17 mouse cellular contexts compared by ENCODE assay signal in genomic region chr11:99136361-99136760, GRCm38 (mm10). TPM values are rescaled to one million over a fixed set of nuclear protein-coding genes. Genes with fewer than 3 reads are reported as not detected.
A peak's percentile ranks its signal among the peaks of the same experiment; 100 is the strongest.
DNase-seq lines count a peak whose midpoint lies in the region; ATAC-seq and TF ChIP-seq lines count a peak whose summit lies in the region.
"Had no signal": no experiment of that assay in that cellular context is flagged by ENCODE, and none has a peak within 500 bp of the region (broad histone marks: within the 10 kb centered on the region; RNA-seq: fewer than 3 reads in every experiment).

No protein-coding gene starts in this region.

- ATAC-seq in kidney, embryonic 16.5 days (ENCODE audit: low FRiP score, low TSS enrichment), result no peak
- ATAC-seq in hematopoietic stem cell, adult 5-6 weeks (replicated peaks in 1 of 2; ENCODE audit: insufficient read depth in 1 of 2, low FRiP score in 2 of 2, low TSS enrichment in 1 of 2, low read depth in 1 of 2, poor library complexity in 2 of 2, severe bottlenecking in 2 of 2), result peak; percentile 23 to 40; a peak in 2 of 4 replicates
- no peak for ATAC-seq in granulocyte monocyte progenitor cell, adult 5-6 weeks (replicated peaks; ENCODE audit: poor library complexity, severe bottlenecking)

- no peak for DNase-seq in kidney, postnatal 4 days
- no peak for DNase-seq in CH12.LX (ENCODE audit: extremely low read depth)
- peak; percentile 84 to 94 for DNase-seq in thymus, adult 18-20 months
- DNase-seq in gastrocnemius, postnatal 36 days, result no peak
- no peak for DNase-seq in yolk sac, embryonic 10.5 days (ENCODE audit: low spot score)
- DNase-seq: adrenal gland, postnatal 10 days; cerebellum, adult 9-10 months; heart, postnatal 4 days; kidney, postnatal 14 days; retina, postnatal 1 day had no signal

- TF ChIP-seq RAD21 in CH12.LX (IDR thresholded peaks at IDR 0.05; ENCODE audit: low read depth, low read length), result no peak

- no peaks in the 10 kb centered on the region for H3K27me3 ChIP-seq in kidney, embryonic 16.5 days (ENCODE audit: insufficient read depth, low read length)
- H3K27me3 ChIP-seq in CH12.LX (replicated peaks), result no peaks in the 10 kb centered on the region
- H3K27me3 ChIP-seq: lung, embryonic 15.5 days had no signal

- peaks cover 36% of the 10 kb centered on the region for H3K4me1 ChIP-seq in kidney, embryonic 16.5 days (ENCODE audit: insufficient read depth, low read length)
- peaks cover 33 to 77% of the 10 kb centered on the region in 2 experiments for H3K4me1 ChIP-seq in CH12.LX (ENCODE audit: control insufficient read depth in 1 of 2, insufficient read depth in 2 of 2)

- WGBS in kidney, embryonic 16.5 days, result 48% methylated on average over 3 of the region's 3 CpGs

- intact Hi-C loops in gastrocnemius, postnatal 36 days (cut with DNase I), result no loop called here

- no peak overlapping the region for H3K27ac ChIP-seq in kidney, embryonic 16.5 days (ENCODE audit: low read length)
- no peak overlapping the region for H3K27ac ChIP-seq in CH12.LX (ENCODE audit: insufficient read depth, low read depth)

- H3K79me2 ChIP-seq in CH12.LX (replicated peaks; ENCODE audit: control insufficient read depth, extremely low read depth, insufficient read depth, poor library complexity, severe bottlenecking), result no peaks in the 10 kb centered on the region

- no peaks in the 10 kb centered on the region for H3K36me3 ChIP-seq in kidney, embryonic 16.5 days (ENCODE audit: insufficient read depth, low read length)
- no peaks in the 10 kb centered on the region for H3K36me3 ChIP-seq in CH12.LX (replicated peaks in 1 of 2; ENCODE audit: control insufficient read depth in 1 of 2, insufficient read depth in 1 of 2, low read length in 1 of 2)
- H3K36me3 ChIP-seq: G1E; lung, embryonic 15.5 days had no signal

- no peaks in the 10 kb centered on the region for H3K9me3 ChIP-seq in kidney, embryonic 16.5 days (ENCODE audit: low read length)
- no peaks in the 10 kb centered on the region for H3K9me3 ChIP-seq in CH12.LX (replicated peaks; ENCODE audit: low read length)
- H3K9me3 ChIP-seq: G1E; lung, embryonic 15.5 days had no signal

- H3K4me3 ChIP-seq in kidney, embryonic 16.5 days (ENCODE audit: low read length), result no peak overlapping the region
- no peak overlapping the region for H3K4me3 ChIP-seq in CH12.LX (replicated peaks in 1 of 3; ENCODE audit: low read depth in 2 of 3, low read length in 2 of 3, poor library complexity in 1 of 3)
- H3K4me3 ChIP-seq: erythroblast, embryonic 14.5 days; lung, embryonic 15.5 days had no signal

- H3K4me2 ChIP-seq in kidney, embryonic 16.5 days (replicated peaks; ENCODE audit: low read depth, low read length), result no peak overlapping the region
- no peak overlapping the region for H3K4me2 ChIP-seq in CH12.LX (ENCODE audit: insufficient read depth, low read depth, poor library complexity, severe bottlenecking)
- H3K4me2 ChIP-seq: lung, embryonic 15.5 days had no signal

- TF ChIP-seq EP300 in CH12.LX (IDR thresholded peaks at IDR 0.05; ENCODE audit: low read length), result no peak; the same call in 1 of the 2 replicates

- dilution Hi-C loops in CH12.LX (cut with MboI; ENCODE audit: extremely low pct_ligation_motif_present, extremely low pct_unique_long_range_greater_than_20kb, low sequenced_read_pairs), result no loop called here

- peak overlapping the region; percentile 14; the same call in 1 of the 2 replicates for H3K9ac ChIP-seq in kidney, embryonic 16.5 days (replicated peaks; ENCODE audit: low read length)
- no peak overlapping the region for H3K9ac ChIP-seq in CH12.LX (ENCODE audit: insufficient read depth, low read depth)
- H3K9ac ChIP-seq: lung, embryonic 15.5 days had no signal

- no peak for TF ChIP-seq CTCF in CH12.LX (conservative IDR thresholded peaks at IDR 0.05 in 1 of 2, IDR thresholded peaks at IDR 0.05 in 1 of 2; ENCODE audit: low read depth in 2 of 2, low read length in 2 of 2)

- TF ChIP-seq POLR2A in CH12.LX (IDR thresholded peaks at IDR 0.05; ENCODE audit: low read depth, low read length), result no peak

- in situ Hi-C loops in CH12.LX (cut with MboI; ENCODE audit: low pct_ligation_motif_present, low pct_unique_long_range_greater_than_20kb, low sequenced_read_pairs), result no loop called here

TF ChIP-seq in CH12.LX, 34 proteins besides CTCF, POLR2A, EP300 and RAD21:
- TF ChIP-seq MYC (IDR thresholded peaks at IDR 0.05; ENCODE audit: low read depth, low read length) (no peak), NELFE (IDR thresholded peaks at IDR 0.05; ENCODE audit: low read depth, low read length) (no peak), JUN (IDR thresholded peaks at IDR 0.05; ENCODE audit: insufficient read depth, low read depth, low read length) (no peak), ETS1 (conservative IDR thresholded peaks at IDR 0.05; ENCODE audit: low read depth, low read length) (peak; percentile 39; the same call in 1 of the 2 replicates), MEF2A (IDR thresholded peaks at IDR 0.05; ENCODE audit: borderline replicate concordance, low read depth, low read length) (peak; percentile 77), JUND (conservative IDR thresholded peaks at IDR 0.05; ENCODE audit: low read depth, low read length) (no peak), POLR2AphosphoS2 (IDR thresholded peaks at IDR 0.05; ENCODE audit: low read depth, low read length) (no peak), IRF4 (IDR thresholded peaks at IDR 0.05; ENCODE audit: low read depth, low read length) (peak; percentile 35; the same call in 1 of the 2 replicates), ZKSCAN1 (IDR thresholded peaks at IDR 0.05; ENCODE audit: borderline replicate concordance, low read depth, low read length) (no peak), BHLHE40 (IDR thresholded peaks at IDR 0.05; ENCODE audit: low read depth, low read length) (peak; percentile 66), ZNF384 (IDR thresholded peaks at IDR 0.05; ENCODE audit: low read depth, low read length) (no peak), TCF12 (IDR thresholded peaks at IDR 0.05; ENCODE audit: low read depth, low read length) (peak; percentile 28; the same call in 1 of the 2 replicates), UBTF (IDR thresholded peaks at IDR 0.05; ENCODE audit: low read depth, low read length) (no peak), SIN3A (IDR thresholded peaks at IDR 0.05; ENCODE audit: low read length) (no peak), USF1 (IDR thresholded peaks at IDR 0.05; ENCODE audit: low read depth, low read length) (no peak), SMC3 (IDR thresholded peaks at IDR 0.05; ENCODE audit: low read depth, low read length) (no peak), CHD2 (IDR thresholded peaks at IDR 0.05; ENCODE audit: low read length) (no peak), HCFC1 (IDR thresholded peaks at IDR 0.05; ENCODE audit: low read depth, low read length) (no peak), TBP (conservative IDR thresholded peaks at IDR 0.05; ENCODE audit: low read depth, low read length) (no peak), E2F4 (IDR thresholded peaks at IDR 0.05; ENCODE audit: insufficient replicate concordance, low read depth, low read length) (no peak), MAX (IDR thresholded peaks at IDR 0.05; ENCODE audit: low read length) (no peak), USF2 (conservative IDR thresholded peaks at IDR 0.05; ENCODE audit: low read depth, low read length) (no peak), ZMIZ1 (IDR thresholded peaks at IDR 0.05; ENCODE audit: low read depth, low read length) (no peak), KAT2A (IDR thresholded peaks at IDR 0.05; ENCODE audit: insufficient replicate concordance, low read length) (no peak), MAFK (IDR thresholded peaks at IDR 0.05; ENCODE audit: insufficient replicate concordance, low read length) (no peak)

RNA-seq across cellular contexts. Expression of gene Ccr7, which starts 18.5 kb away (rescaled TPM):
- polyA plus RNA-seq in kidney, embryonic 16.5 days (2015; fragmentation: Nextera tagmentation; extraction: Ambion mirVana), result 0.19 and 0.41 TPM in 2 replicates
- 170 and 241 TPM in 2 replicates for total RNA-seq in CH12.LX (2012; rRNA removed)
- total RNA-seq in CH12.LX (2014; rRNA removed), result 178 and 203 TPM in 2 replicates
- polyA plus RNA-seq in CH12.LX (2012; ENCODE audit: insufficient read length, low read depth), result 306 and 316 TPM in 2 replicates
- 1.2 and 2.8 TPM in 2 replicates for total RNA-seq in hematopoietic stem cell, adult 5-6 weeks (2017)
- total RNA-seq in granulocyte monocyte progenitor cell, adult 5-6 weeks (2014; fragmentation: Nextera tagmentation), result not detected in 2 replicates
- total RNA-seq in granulocyte monocyte progenitor cell, adult 5-6 weeks (2017), result 0.34 TPM in 1 of 2 replicates, not detected in the other
- total RNA-seq in gastrocnemius, postnatal 36 days (2021), result not detected
- total RNA-seq: gastrocnemius, adult 18-20 months had no signal
- polyA plus RNA-seq: erythroblast, embryonic 14.5 days; G1E had no signal

RNA-seq across cellular contexts. Expression of gene Tns4, which starts 47.3 kb away (rescaled TPM):
- 0.17 and 0.22 TPM in 2 replicates for polyA plus RNA-seq in kidney, embryonic 16.5 days (2015; fragmentation: Nextera tagmentation; extraction: Ambion mirVana)
- total RNA-seq in CH12.LX (2012; rRNA removed) (0.04 and 0.13 TPM in 2 replicates), CH12.LX (2014; rRNA removed) (not detected in 2 replicates)
- 0.11 TPM in 1 of 2 replicates, not detected in the other for polyA plus RNA-seq in CH12.LX (2012; ENCODE audit: insufficient read length, low read depth)
- total RNA-seq in hematopoietic stem cell, adult 5-6 weeks (2017), result 0.13 TPM in 1 of 2 replicates, not detected in the other
- total RNA-seq in granulocyte monocyte progenitor cell, adult 5-6 weeks (2014; fragmentation: Nextera tagmentation), result 2.8 and 3.0 TPM in 2 replicates
- 0.62 and 3.1 TPM in 2 replicates for total RNA-seq in granulocyte monocyte progenitor cell, adult 5-6 weeks (2017)
- total RNA-seq in gastrocnemius, postnatal 36 days (2021), result not detected
- polyA plus RNA-seq: erythroblast, embryonic 14.5 days had no signal

Comparison
In these comparisons a context has a peak if more than half of its experiments do, and no peak if none do; other contexts are left out.
1. ATAC-seq: peak in hematopoietic stem cell, adult 5-6 weeks (2 of 2); none in kidney, embryonic 16.5 days (single experiment) and granulocyte monocyte progenitor cell, adult 5-6 weeks (single experiment).
2. DNase-seq: peak in thymus, adult 18-20 months (2 of 2); none in kidney, postnatal 4 days (0 of 2), CH12.LX (single experiment), gastrocnemius, postnatal 36 days (0 of 2) and yolk sac, embryonic 10.5 days (single experiment).
3. RNA of gene Ccr7, which starts 18.5 kb away (total RNA-seq): 170 to 241 TPM in CH12.LX; 1.2 to 2.8 TPM in hematopoietic stem cell, adult 5-6 weeks, not detected in gastrocnemius, postnatal 36 days and 0.34 TPM in granulocyte monocyte progenitor cell, adult 5-6 weeks; every median in the first group is over 10 times any median in the second.